Mouse (Mus musculus) forebrain, embryonic 13.5 days (tissue): ENCODE measurements around the gene Mrpl21. TPM values are rescaled to one million over a fixed set of nuclear protein-coding genes. Genes with fewer than 3 reads are reported as not detected.
A peak's percentile ranks its signal among the peaks of the same experiment; 100 is the strongest.

Source experiments
- ATAC-seq: fragments of 200-750 bp; cut with Nextera tagmentation; 2 replicates; pipeline ENCODE4 v1.8.0; 2017
- H3K27ac ChIP-seq: fragments of 300-500 bp; sonication (generic); 2 replicates; pipeline ENCODE4 v1.5.1; 2015; ENCODE audit warnings: inconsistent platforms, mild to moderate bottlenecking, moderate library complexity
- H3K27me3 ChIP-seq: fragments of 300-500 bp; sonication (generic); 2 replicates; pipeline ENCODE4 v1.6.1; 2015; ENCODE audit warnings: mild to moderate bottlenecking, inconsistent platforms
- H3K36me3 ChIP-seq: fragments of 300-500 bp; sonication (generic); 2 replicates; pipeline ENCODE4 v1.6.1; 2015; ENCODE audit warnings: mild to moderate bottlenecking, inconsistent platforms; ENCODE audit not compliant: poor library complexity, severe bottlenecking
- H3K4me1 ChIP-seq: fragments of 300-500 bp; sonication (generic); 2 replicates; pipeline ENCODE4 v1.6.1; 2015; ENCODE audit warnings: inconsistent platforms
- H3K4me2 ChIP-seq: fragments of 300-500 bp; sonication (generic); 2 replicates; pipeline ENCODE4 v1.6.1; 2015; ENCODE audit warnings: inconsistent platforms, mild to moderate bottlenecking, moderate library complexity
- H3K4me3 ChIP-seq: fragments of 300-500 bp; sonication (generic); 2 replicates; pipeline ENCODE4 v1.5.1; 2015; ENCODE audit warnings: mild to moderate bottlenecking, inconsistent platforms
- H3K9ac ChIP-seq: fragments of 300-500 bp; sonication (generic); 2 replicates; pipeline ENCODE4 v1.6.1; 2015; ENCODE audit warnings: mild to moderate bottlenecking, inconsistent platforms
- H3K9me3 ChIP-seq: fragments of 300-500 bp; sonication (generic); replicated peaks from 2 replicates; pipeline ENCODE4 v1.6.1; 2016; ENCODE audit warnings: inconsistent platforms
- WGBS: fragments of 180-500 bp; shearing (Covaris S2); methylation state at CpG from one replicate; pipeline ENCODE4 v1.1.7; 2015; 5-methylcytosine and 5-hydroxymethylcytosine counted together
- polyA plus RNA-seq: library from polyadenylated mRNA; unstranded; fragments of >200 nt; fragmentation: Nextera tagmentation; extraction: Ambion mirVana; gene quantifications from 2 replicates; pipeline ENCODE4 v1.2.1, GENCODE M21; 2015

The Mrpl21 gene
- polyA plus RNA-seq, 1 experiment from 2014 or later: 133 TPM

DNA sequence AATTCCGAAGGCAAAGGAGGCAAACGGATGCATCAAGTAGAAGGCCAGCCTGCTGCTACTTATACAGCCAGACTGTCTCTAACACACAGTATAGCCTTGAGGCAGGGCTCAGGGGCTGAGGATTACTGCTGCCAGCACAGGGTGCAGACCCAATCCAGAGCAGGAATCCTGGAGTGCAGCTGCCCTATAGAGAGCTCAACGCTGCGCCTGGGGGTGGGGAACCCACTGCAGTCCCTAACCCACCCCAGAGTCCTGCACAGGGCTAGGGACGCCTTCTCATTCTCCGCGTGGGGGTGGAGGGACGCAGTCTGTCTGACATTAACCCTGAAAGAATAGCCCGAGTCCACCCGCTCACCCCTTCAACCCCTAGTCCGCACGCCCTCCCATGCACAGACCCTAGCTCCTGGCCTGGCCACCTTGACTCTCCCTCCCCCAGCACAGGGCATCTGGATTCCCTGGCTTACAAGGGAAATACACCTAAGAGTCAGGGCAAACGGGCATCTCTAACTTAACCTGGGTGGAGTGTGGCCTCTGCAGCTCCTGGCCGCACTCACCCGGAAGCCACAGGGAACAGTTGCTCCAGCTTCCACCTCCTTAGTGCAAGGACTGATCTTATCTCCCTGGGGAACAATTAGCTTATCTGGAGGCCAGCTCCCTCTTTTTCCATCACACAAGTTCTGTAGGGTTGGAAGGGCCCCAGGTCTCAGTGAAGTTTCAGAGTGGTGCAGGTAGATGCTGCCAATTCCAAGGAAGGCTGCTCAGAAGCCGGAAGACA is 24.7 kb downstream of the Mrpl21 start:
- ATAC-seq: no peak
- H3K36me3 ChIP-seq: no peaks in the 10 kb centered on the region
- no peak overlapping the region for H3K27ac ChIP-seq
- 45% methylated on average over 16 of the region's 16 CpGs for WGBS
- peaks cover 3% of the 10 kb centered on the region; the same call in 1 of the 2 replicates for H3K27me3 ChIP-seq
- H3K4me1 ChIP-seq: no peaks in the 10 kb centered on the region
- H3K4me3 ChIP-seq: no peak overlapping the region
- no peaks in the 10 kb centered on the region for H3K9me3 ChIP-seq
- no peak overlapping the region for H3K4me2 ChIP-seq
- H3K9ac ChIP-seq: no peak overlapping the region

DNA sequence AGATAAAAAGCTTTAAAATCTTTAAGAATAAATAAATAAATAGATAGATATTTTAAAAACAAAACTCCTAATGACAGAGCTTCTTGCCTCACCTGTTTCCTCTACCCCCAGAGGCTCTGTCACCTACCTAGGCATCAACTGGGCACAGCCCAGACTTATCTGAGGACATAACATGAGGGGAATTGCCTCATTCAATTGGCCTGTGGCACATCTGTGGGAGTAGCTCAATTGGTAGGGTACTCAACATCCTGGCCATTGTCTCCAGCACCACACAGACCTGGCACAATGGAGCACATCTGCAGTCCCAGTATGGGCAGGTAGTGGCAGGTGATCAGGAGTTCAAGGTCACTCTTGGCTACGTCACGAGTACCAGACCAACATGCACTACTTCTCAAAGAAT is 36.6 kb downstream of the Mrpl21 start:
- H3K4me2 ChIP-seq: no peak overlapping the region
- H3K4me1 ChIP-seq: peaks cover 20% of the 10 kb centered on the region
- no peaks in the 10 kb centered on the region for H3K36me3 ChIP-seq
- peaks cover 46% of the 10 kb centered on the region for H3K27me3 ChIP-seq
- no peak for ATAC-seq
- H3K9me3 ChIP-seq: no peaks in the 10 kb centered on the region
- no peak overlapping the region for H3K27ac ChIP-seq
- H3K9ac ChIP-seq: no peak overlapping the region
- no peak overlapping the region for H3K4me3 ChIP-seq
- WGBS: 90% methylated on average over 2 of the region's 2 CpGs

- ATAC-seq: no peak
- no peak overlapping the region for H3K4me3 ChIP-seq
- WGBS: 82% methylated on average over 7 of the region's 7 CpGs
- H3K36me3 ChIP-seq: no peaks in the 10 kb centered on the region
- H3K27ac ChIP-seq: no peak overlapping the region
- H3K9me3 ChIP-seq: no peaks in the 10 kb centered on the region
- no peak overlapping the region for H3K9ac ChIP-seq
- peaks cover 48% of the 10 kb centered on the region for H3K27me3 ChIP-seq
- H3K4me2 ChIP-seq: no peak overlapping the region
- H3K4me1 ChIP-seq: peaks cover 26% of the 10 kb centered on the region
These were observed 37.4 kb downstream of the Mrpl21 start for GRCm38 (mm10) chr19:3320086-3320485.

GRCm38 (mm10) chr19:3320801-3321200 is 38.1 kb downstream of the Mrpl21 start:
- H3K4me3 ChIP-seq: no peak overlapping the region
- H3K9ac ChIP-seq: no peak overlapping the region
- H3K27ac ChIP-seq: no peak overlapping the region
- H3K9me3 ChIP-seq: no peaks in the 10 kb centered on the region
- no peaks in the 10 kb centered on the region for H3K36me3 ChIP-seq
- H3K4me2 ChIP-seq: no peak overlapping the region
- peaks cover 48% of the 10 kb centered on the region for H3K27me3 ChIP-seq
- no peak for ATAC-seq
- H3K4me1 ChIP-seq: peaks cover 31% of the 10 kb centered on the region
- 82% methylated on average over 3 of the region's 3 CpGs for WGBS

- Histone ChIP-seq H3K27me3 (peaks cover 48% of the 10 kb centered on the region), H3K4me2 (peak overlapping the region; percentile 96)
- WGBS: 5% methylated on average over 11 of the region's 11 CpGs
These were observed 38.9 kb downstream of the Mrpl21 start for GRCm38 (mm10) chr19:3321617-3322016.

DNA sequence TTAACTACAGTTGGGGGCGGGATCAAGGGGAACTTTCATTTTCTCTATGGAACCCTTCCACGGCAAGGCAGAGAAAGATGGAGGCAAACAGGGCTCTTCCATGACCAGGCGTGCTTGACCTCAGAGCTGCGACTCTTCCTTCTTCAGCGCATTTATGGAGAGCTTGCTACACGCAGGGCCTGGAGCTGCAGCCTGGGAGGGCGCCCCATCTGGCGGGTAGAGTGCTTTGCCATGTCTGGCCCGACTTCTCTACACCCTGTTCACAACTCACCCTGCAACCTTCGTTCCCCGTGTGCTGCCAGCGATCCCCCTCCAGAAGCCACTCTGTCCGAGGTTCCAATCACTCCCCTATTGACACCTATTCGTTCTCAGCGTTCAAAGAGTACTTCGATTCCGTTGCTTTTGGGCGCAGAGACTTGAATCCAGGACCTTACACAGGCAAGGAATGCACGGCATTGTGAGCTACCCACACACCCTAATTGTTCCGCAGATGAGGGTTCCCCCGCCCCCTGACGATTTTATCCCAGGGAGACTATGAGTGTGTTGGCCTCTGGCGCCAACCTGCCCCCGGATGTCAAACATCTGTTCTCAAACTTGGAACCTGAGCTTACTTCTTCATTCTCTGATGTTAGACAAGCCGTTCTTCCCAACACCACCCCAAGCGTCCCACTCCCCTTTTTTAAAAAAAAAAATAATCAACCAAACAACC is 39.7 kb downstream of the Mrpl21 start, which contains the start of gene Cpt1a:
TSS of gene Cpt1a (plus strand) at position 74 of the 709 bp plus-strand sequence.
- ATAC-seq: no peak
- Histone ChIP-seq H3K36me3 (no peaks in the 10 kb centered on the region), H3K9me3 (no peaks in the 10 kb centered on the region), H3K27ac (no peak within 1 kb of the TSS), H3K4me2 (peak within 1 kb of the TSS; percentile 96), H3K27me3 (peaks cover 48% of the 10 kb centered on the region), H3K4me1 (peaks cover 40% of the 10 kb centered on the region), H3K9ac (peak within 1 kb of the TSS; percentile 68), H3K4me3 (peak within 1 kb of the TSS; percentile 51)
- WGBS: 6% methylated on average over 26 of the region's 26 CpGs

More at GRCm38 (mm10) chr19:3321617-3322016, 38.9 kb downstream of the Mrpl21 start:
- no peak for ATAC-seq
- H3K27ac ChIP-seq: no peak overlapping the region
- H3K4me3 ChIP-seq: no peak overlapping the region
- H3K36me3 ChIP-seq: no peaks in the 10 kb centered on the region
- H3K9ac ChIP-seq: no peak overlapping the region
- no peaks in the 10 kb centered on the region for H3K9me3 ChIP-seq
- H3K4me1 ChIP-seq: peaks cover 39% of the 10 kb centered on the region

- 2% methylated on average over 40 of the region's 47 CpGs for WGBS
- peak; percentile 76 for ATAC-seq
- Histone ChIP-seq H3K4me2 (peak overlapping the region; percentile 96), H3K4me1 (peaks cover 40% of the 10 kb centered on the region), H3K36me3 (no peaks in the 10 kb centered on the region), H3K27me3 (peaks cover 48% of the 10 kb centered on the region), H3K9me3 (no peaks in the 10 kb centered on the region), H3K9ac (peak overlapping the region; percentile 68), H3K4me3 (peak overlapping the region; percentile 51), H3K27ac (no peak overlapping the region)
These were observed 40.5 kb downstream of the Mrpl21 start for GRCm38 (mm10) chr19:3323201-3323621.

DNA sequence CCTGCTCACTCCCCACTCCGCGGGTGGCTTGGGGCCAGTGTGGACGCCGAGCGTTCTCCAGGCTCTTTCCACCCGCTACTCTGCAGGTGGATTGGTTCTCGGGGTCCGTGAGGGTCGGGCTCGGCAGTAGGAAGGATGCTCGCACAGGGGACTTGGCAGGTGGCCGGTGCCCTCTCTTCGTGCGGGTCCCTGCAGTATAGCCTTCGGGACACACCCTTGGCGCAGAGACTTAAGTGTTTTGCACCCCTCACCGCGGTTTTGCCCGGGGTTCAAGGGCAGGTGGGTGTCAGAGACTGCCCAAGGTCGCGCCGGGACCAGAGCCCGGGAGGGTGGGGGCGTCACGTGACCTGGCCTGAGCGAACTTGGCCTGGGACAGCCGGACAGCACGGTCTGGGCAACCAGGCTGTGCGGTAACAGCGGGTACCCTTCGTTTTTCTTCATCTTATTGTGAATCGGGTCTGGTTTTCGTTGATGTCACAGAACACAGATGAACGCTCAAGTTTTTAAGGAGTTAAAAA is 41.1 kb downstream of the Mrpl21 start:
- Histone ChIP-seq H3K27me3 (peaks cover 48% of the 10 kb centered on the region), H3K4me2 (peak overlapping the region; percentile 96), H3K9me3 (no peaks in the 10 kb centered on the region), H3K4me3 (peak overlapping the region; percentile 51), H3K36me3 (no peaks in the 10 kb centered on the region), H3K27ac (no peak overlapping the region), H3K9ac (peak overlapping the region; percentile 68), H3K4me1 (peaks cover 40% of the 10 kb centered on the region)
- 1% methylated on average over 34 of the region's 34 CpGs for WGBS
- ATAC-seq: peak; percentile 6; the same call in 1 of the 2 replicates

GRCm38 (mm10) chr19:3324271-3324811 is 41.6 kb downstream of the Mrpl21 start:
- WGBS: 4% methylated on average over 17 of the region's 17 CpGs
- Histone ChIP-seq H3K27me3 (peaks cover 47% of the 10 kb centered on the region), H3K4me3 (peak overlapping the region; percentile 51), H3K4me2 (peak overlapping the region; percentile 96), H3K27ac (peak overlapping the region; percentile 85; the same call in 1 of the 2 replicates), H3K36me3 (no peaks in the 10 kb centered on the region), H3K9ac (peak overlapping the region; percentile 68), H3K9me3 (no peaks in the 10 kb centered on the region), H3K4me1 (peaks cover 40% of the 10 kb centered on the region)
- ATAC-seq: no peak

- WGBS: under 1% methylated on average over 58 of the region's 59 CpGs
These were observed 42.4 kb downstream of the Mrpl21 start for GRCm38 (mm10) chr19:3324931-3325711.

GRCm38 (mm10) chr19:3325771-3326478 is 43.2 kb downstream of the Mrpl21 start:
- peaks cover 33% of the 10 kb centered on the region for H3K27me3 ChIP-seq
- peak overlapping the region; percentile 68 for H3K9ac ChIP-seq
- no peaks in the 10 kb centered on the region for H3K9me3 ChIP-seq
- peak; percentile 6; the same call in 1 of the 2 replicates for ATAC-seq
- H3K27ac ChIP-seq: peak overlapping the region; percentile 85
- H3K36me3 ChIP-seq: no peaks in the 10 kb centered on the region
- peak overlapping the region; percentile 51 for H3K4me3 ChIP-seq
- 17% methylated on average over 15 of the region's 15 CpGs for WGBS
- H3K4me2 ChIP-seq: peak overlapping the region; percentile 96
- H3K4me1 ChIP-seq: peaks cover 40% of the 10 kb centered on the region

More at GRCm38 (mm10) chr19:3324931-3325711, 42.4 kb downstream of the Mrpl21 start:
- peak overlapping the region; percentile 85 for H3K27ac ChIP-seq
- H3K4me3 ChIP-seq: peak overlapping the region; percentile 51
- H3K4me2 ChIP-seq: peak overlapping the region; percentile 96
- peak overlapping the region; percentile 68 for H3K9ac ChIP-seq
- peaks cover 40% of the 10 kb centered on the region for H3K4me1 ChIP-seq
- peak; percentile 79 for ATAC-seq
- no peaks in the 10 kb centered on the region for H3K36me3 ChIP-seq
- H3K9me3 ChIP-seq: no peaks in the 10 kb centered on the region
- peaks cover 41% of the 10 kb centered on the region for H3K27me3 ChIP-seq
